Mouse (Mus musculus): ENCODE data around the gene Tk1.

GRCm38 (mm10) chr11:117779434-117780198 lies 46.3 kb downstream of the Tk1 start:
- no peak for TF ChIP-seq CTCF (IDR thresholded peaks at IDR 0.05; ENCODE audit: low read depth)
- no peak for TF ChIP-seq EP300 (optimal IDR thresholded peaks at IDR 0.05)
